Mouse (Mus musculus): ENCODE measurements at regions not wholly inside any gene's neighbourhood (a gene's known extent, or its start where the extent isn't known, plus 50 kb on each side); places are given as distances from the start of the nearest gene placed in this dataset.

GRCm38 (mm10) chr16:25088649-25089019 lies 198.0 kb upstream of the Tprg start:
- no peaks in the 10 kb centered on the region for H3K9me3 ChIP-seq (replicated peaks; ENCODE audit: insufficient read depth, low read length)

GRCm38 (mm10) chr16:25104165-25104564 lies 182.5 kb upstream of the Tprg start:
- Histone ChIP-seq H3K9ac (ENCODE audit: control insufficient read depth, low read depth, low read length, poor library complexity, severe bottlenecking) (no peak overlapping the region), H3K4me3 (ENCODE audit: control insufficient read depth in 1 of 2, insufficient read depth in 1 of 2, low read depth in 2 of 2, low read length in 2 of 2) (no peak overlapping the region), H3K4me1 (ENCODE audit: control insufficient read depth in 1 of 2, insufficient read depth in 2 of 2, low read length in 2 of 2) (no peaks in the 10 kb centered on the region), H3K27me3 (ENCODE audit: control insufficient read depth in 1 of 2, insufficient read depth in 2 of 2, low read length in 2 of 2) (no peaks in the 10 kb centered on the region), H3K9me3 (replicated peaks; ENCODE audit: insufficient read depth, low read length) (no peaks in the 10 kb centered on the region), H3K79me2 (ENCODE audit: control insufficient read depth, insufficient read depth, low read length, poor library complexity) (no peaks in the 10 kb centered on the region), H3K27ac (ENCODE audit: control insufficient read depth, low read depth, low read length) (no peak overlapping the region), H3K36me3 (ENCODE audit: control insufficient read depth in 1 of 2, insufficient read depth in 2 of 2, low read length in 2 of 2) (no peaks in the 10 kb centered on the region)
- no peak for TF ChIP-seq EP300 (IDR thresholded peaks at IDR 0.05; ENCODE audit: low read depth in 1 of 2, low read length in 2 of 2)
- TF ChIP-seq RAD21 (IDR thresholded peaks at IDR 0.05; ENCODE audit: low read depth, low read length) = no peak
- no peak for TF ChIP-seq ELF1 (IDR thresholded peaks at IDR 0.05; ENCODE audit: low read depth, low read length)
- no peak for TF ChIP-seq MAFK (IDR thresholded peaks at IDR 0.05; ENCODE audit: borderline replicate concordance, low read depth, low read length)
- no peak for TF ChIP-seq KAT2A (conservative IDR thresholded peaks at IDR 0.05; ENCODE audit: low read depth, low read length)
- no peak for TF ChIP-seq POLR2AphosphoS2 (IDR thresholded peaks at IDR 0.05; ENCODE audit: low read length)
- no peak for TF ChIP-seq MAX (IDR thresholded peaks at IDR 0.05; ENCODE audit: low read length)
- DNase-seq (ENCODE audit: low read depth, low spot score) = no peak

More at GRCm38 (mm10) chr16:25088649-25089019, 198.0 kb upstream of the Tprg start:
- no peaks in the 10 kb centered on the region for H3K27me3 ChIP-seq (ENCODE audit: control insufficient read depth in 1 of 2, insufficient read depth in 2 of 2, low read length in 2 of 2)
- TF ChIP-seq ZMIZ1 (IDR thresholded peaks at IDR 0.05; ENCODE audit: low read depth, low read length) (no peak), MAX (IDR thresholded peaks at IDR 0.05; ENCODE audit: low read length) (no peak), ZC3H11A (IDR thresholded peaks at IDR 0.05; ENCODE audit: low read depth, low read length) (no peak), MXI1 (IDR thresholded peaks at IDR 0.05; ENCODE audit: low read depth, low read length) (no peak), USF2 (IDR thresholded peaks at IDR 0.05; ENCODE audit: borderline replicate concordance in 1 of 2, insufficient read depth in 1 of 2, low read depth in 1 of 2, low read length in 2 of 2) (no peak), POLR2AphosphoS2 (IDR thresholded peaks at IDR 0.05; ENCODE audit: low read length) (no peak), MEF2A (IDR thresholded peaks at IDR 0.05; ENCODE audit: extremely low read depth, insufficient replicate concordance, low read depth, low read length, poor library complexity, severe bottlenecking) (no peak), UBTF (IDR thresholded peaks at IDR 0.05; ENCODE audit: borderline replicate concordance, insufficient read depth, low read depth, low read length) (no peak), POLR2A (IDR thresholded peaks at IDR 0.05; ENCODE audit: control insufficient read depth in 1 of 2, insufficient read depth in 1 of 2, low read depth in 1 of 2, low read length in 2 of 2, poor library complexity in 1 of 2) (no peak), TBP (IDR thresholded peaks at IDR 0.05; ENCODE audit: low read depth, low read length) (no peak), CTCF (IDR thresholded peaks at IDR 0.05 in 2 of 3, conservative IDR thresholded peaks at IDR 0.05 in 1 of 3; ENCODE audit: control insufficient read depth in 1 of 3, insufficient read depth in 1 of 3, low read depth in 2 of 3, low read length in 3 of 3, poor library complexity in 1 of 3, severe bottlenecking in 1 of 3) (no peak), GABPA (IDR thresholded peaks at IDR 0.05; ENCODE audit: low read depth, low read length) (no peak)
- H3K4me3 ChIP-seq (ENCODE audit: control insufficient read depth in 1 of 2, insufficient read depth in 1 of 2, low read depth in 2 of 2, low read length in 2 of 2) = no peak overlapping the region
- no peaks in the 10 kb centered on the region for H3K36me3 ChIP-seq (ENCODE audit: control insufficient read depth in 1 of 2, insufficient read depth in 2 of 2, low read length in 2 of 2)
- no peak overlapping the region for H3K27ac ChIP-seq (ENCODE audit: control insufficient read depth, low read depth, low read length)
- H3K4me1 ChIP-seq (ENCODE audit: control insufficient read depth in 1 of 2, insufficient read depth in 2 of 2, low read length in 2 of 2) = no peaks in the 10 kb centered on the region
- H3K79me2 ChIP-seq (ENCODE audit: control insufficient read depth, insufficient read depth, low read length, poor library complexity) = no peaks in the 10 kb centered on the region
- H3K9ac ChIP-seq (ENCODE audit: control insufficient read depth, low read depth, low read length, poor library complexity, severe bottlenecking) = no peak overlapping the region
- DNase-seq (ENCODE audit: low read depth, low spot score) = no peak
